In the genomic region with DNA sequence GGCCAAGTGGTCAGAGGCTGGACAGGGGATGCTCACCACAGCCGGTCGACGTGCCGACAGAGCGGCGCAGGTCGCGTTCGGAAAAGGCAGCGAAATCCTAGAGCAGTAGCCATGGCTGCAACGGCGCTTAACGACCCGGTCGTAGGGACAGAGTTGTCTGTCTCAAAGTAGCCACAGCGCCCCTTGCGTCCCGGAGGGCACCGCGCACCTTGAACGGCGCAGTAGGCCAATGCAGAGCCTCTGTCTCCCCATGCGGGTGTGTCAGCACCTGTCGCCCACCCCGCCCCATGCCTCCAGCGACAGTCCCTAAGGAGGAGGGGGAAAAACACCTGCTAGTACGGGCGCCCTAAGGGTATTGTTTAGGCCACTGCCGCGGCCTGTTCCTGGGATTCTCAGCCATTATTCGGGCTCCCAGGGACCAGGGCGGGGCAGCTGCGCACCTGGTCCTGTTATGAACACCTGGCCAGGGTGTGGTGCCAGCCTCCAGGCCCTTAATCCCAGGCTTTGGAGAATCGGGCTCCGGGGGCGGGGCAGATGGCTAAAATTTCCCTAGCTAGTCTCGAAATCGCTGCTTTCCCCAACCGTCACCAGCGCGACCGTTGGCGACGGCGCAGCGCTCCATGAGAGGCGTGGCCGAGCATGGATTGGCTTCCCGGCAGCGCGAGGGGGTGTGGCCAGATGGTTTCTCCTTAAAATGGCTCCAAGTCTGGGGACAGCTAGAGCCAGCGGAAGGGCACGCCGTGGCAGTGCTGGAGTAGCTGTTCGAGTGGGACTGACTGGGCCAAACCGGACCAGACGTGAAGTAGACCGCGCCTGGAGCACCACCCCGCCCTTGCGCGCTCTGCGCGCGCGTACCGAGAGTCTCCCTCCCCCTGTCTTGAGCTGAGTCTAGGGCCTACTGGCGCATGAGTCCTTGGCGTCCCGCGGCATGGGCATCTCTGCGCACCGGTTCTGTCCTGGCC, we compare ENCODE assay signal across 7 mouse cellular contexts. TPM values are rescaled to one million over a fixed set of nuclear protein-coding genes. Genes with fewer than 3 reads are reported as not detected.
A peak's percentile ranks its signal among the peaks of the same experiment; 100 is the strongest.
DNase-seq lines count a peak whose midpoint lies in the region; ATAC-seq lines count a peak whose summit lies in the region.

A gene (minus strand): TSS at position 620 of the 962 bp plus-strand sequence.

- DNase-seq in adrenal gland, postnatal 14 days = peak; percentile 98
- peak; percentile 96 for DNase-seq in embryonic facial prominence, embryonic 11.5 days (ENCODE audit: low spot score)
- DNase-seq in kidney, adult 18-20 months = peak; percentile 98
- DNase-seq in limb, embryonic 11.5 days (ENCODE audit: low spot score) = peak; percentile 97
- peak; percentile 97 for DNase-seq in midbrain, embryonic 14.5 days
- peak; percentile 89 to 96 for DNase-seq in spleen, adult 18-20 months

- no peaks in the 10 kb centered on the region for H3K27me3 ChIP-seq in embryonic facial prominence, embryonic 11.5 days (ENCODE audit: control insufficient read depth, insufficient read depth, low read length)
- no peaks in the 10 kb centered on the region for H3K27me3 ChIP-seq in limb, embryonic 11.5 days (ENCODE audit: control insufficient read depth, insufficient read depth, low read length)
- H3K27me3 ChIP-seq in midbrain, embryonic 14.5 days (ENCODE audit: control insufficient read depth, insufficient read depth, low read length) = no peaks in the 10 kb centered on the region

- ATAC-seq in embryonic facial prominence, embryonic 11.5 days (replicated peaks; ENCODE audit: insufficient number of reproducible peaks, low FRiP score, low TSS enrichment, low read depth) = peak; percentile 77
- ATAC-seq in granulocyte monocyte progenitor cell, adult 5-6 weeks (replicated peaks; ENCODE audit: poor library complexity, severe bottlenecking) = peak; percentile 62
- ATAC-seq in limb, embryonic 11.5 days (ENCODE audit: insufficient number of reproducible peaks, low FRiP score, low TSS enrichment, low read depth) = peak; percentile 80
- ATAC-seq in midbrain, embryonic 14.5 days (ENCODE audit: low FRiP score, low TSS enrichment) = peak; percentile 85

- H3K4me1 ChIP-seq in embryonic facial prominence, embryonic 11.5 days (ENCODE audit: control insufficient read depth, insufficient read depth, low read length) = peaks cover 10% of the 10 kb centered on the region
- peaks cover 17% of the 10 kb centered on the region for H3K4me1 ChIP-seq in limb, embryonic 11.5 days (ENCODE audit: control insufficient read depth, insufficient read depth, low read length)
- H3K4me1 ChIP-seq in midbrain, embryonic 14.5 days (ENCODE audit: control insufficient read depth, insufficient read depth, low read length) = peaks cover 30% of the 10 kb centered on the region

- H3K9me3 ChIP-seq in embryonic facial prominence, embryonic 11.5 days (replicated peaks; ENCODE audit: control insufficient read depth, low read length) = no peaks in the 10 kb centered on the region
- H3K9me3 ChIP-seq in limb, embryonic 11.5 days (ENCODE audit: control insufficient read depth, low read length) = no peaks in the 10 kb centered on the region
- H3K9me3 ChIP-seq in midbrain, embryonic 14.5 days (ENCODE audit: control insufficient read depth, low read length) = no peaks in the 10 kb centered on the region

- H3K4me3 ChIP-seq in embryonic facial prominence, embryonic 11.5 days (ENCODE audit: low read depth, low read length) = peak within 1 kb of the TSS; percentile 72
- peak within 1 kb of the TSS; percentile 76 for H3K4me3 ChIP-seq in limb, embryonic 11.5 days (ENCODE audit: low read depth, low read length)
- peak within 1 kb of the TSS; percentile 73 for H3K4me3 ChIP-seq in midbrain, embryonic 14.5 days (replicated peaks; ENCODE audit: low read depth, low read length)

- peak within 1 kb of the TSS; percentile 76 for H3K27ac ChIP-seq in embryonic facial prominence, embryonic 11.5 days (replicated peaks; ENCODE audit: low read depth, low read length)
- H3K27ac ChIP-seq in limb, embryonic 11.5 days (replicated peaks; ENCODE audit: low read depth, low read length) = peak within 1 kb of the TSS; percentile 66
- peak within 1 kb of the TSS; percentile 96 for H3K27ac ChIP-seq in midbrain, embryonic 14.5 days (replicated peaks; ENCODE audit: low read depth, low read length)

- H3K9ac ChIP-seq in embryonic facial prominence, embryonic 11.5 days (replicated peaks; ENCODE audit: low read length) = peak within 1 kb of the TSS; percentile 82
- peak within 1 kb of the TSS; percentile 76 for H3K9ac ChIP-seq in limb, embryonic 11.5 days (ENCODE audit: low read length)
- H3K9ac ChIP-seq in midbrain, embryonic 14.5 days (replicated peaks; ENCODE audit: low read length) = peak within 1 kb of the TSS; percentile 84

- peaks cover 4% of the 10 kb centered on the region for H3K36me3 ChIP-seq in embryonic facial prominence, embryonic 11.5 days (replicated peaks; ENCODE audit: control insufficient read depth, insufficient read depth, low read depth, low read length)
- peaks cover 12% of the 10 kb centered on the region for H3K36me3 ChIP-seq in limb, embryonic 11.5 days (ENCODE audit: control insufficient read depth, insufficient read depth, low read length)
- peaks cover 50% of the 10 kb centered on the region for H3K36me3 ChIP-seq in midbrain, embryonic 14.5 days (ENCODE audit: control insufficient read depth, insufficient read depth, low read length)

- peak within 1 kb of the TSS; percentile 97 for H3K4me2 ChIP-seq in embryonic facial prominence, embryonic 11.5 days (ENCODE audit: low read depth, low read length)
- peak within 1 kb of the TSS; percentile 89 for H3K4me2 ChIP-seq in limb, embryonic 11.5 days (ENCODE audit: low read depth, severe bottlenecking)
- H3K4me2 ChIP-seq in midbrain, embryonic 14.5 days (ENCODE audit: low read length) = peak within 1 kb of the TSS; percentile 100

- WGBS in embryonic facial prominence, embryonic 11.5 days = under 1% methylated on average over 73 of the region's 73 CpGs
- WGBS in limb, embryonic 11.5 days = under 1% methylated on average over 73 of the region's 73 CpGs
- WGBS in midbrain, embryonic 14.5 days = under 1% methylated on average over 73 of the region's 73 CpGs

RNA-seq across cellular contexts. Expression of the gene that starts here (rescaled TPM):
- total RNA-seq in adrenal gland, postnatal 14 days (2021) = 55.5 and 67.2 TPM in 2 replicates
- polyA plus RNA-seq in embryonic facial prominence, embryonic 11.5 days (2014; fragmentation: Nextera tagmentation; extraction: Ambion mirVana) = 48.4 and 49.0 TPM in 2 replicates
- 39.4 and 44.0 TPM in 2 replicates for total RNA-seq in granulocyte monocyte progenitor cell, adult 5-6 weeks (2014; fragmentation: Nextera tagmentation)
- total RNA-seq in granulocyte monocyte progenitor cell, adult 5-6 weeks (2017) = 17.3 and 17.8 TPM in 2 replicates
- polyA plus RNA-seq in limb, embryonic 11.5 days (2014; fragmentation: Nextera tagmentation; extraction: Ambion mirVana) = 44.3 and 47.5 TPM in 2 replicates
- 76.7 and 86.2 TPM in 2 replicates for polyA plus RNA-seq in midbrain, embryonic 14.5 days (2014; fragmentation: Nextera tagmentation; extraction: Ambion mirVana)

Comparison
In these comparisons a context has a peak if more than half of its experiments do, and no peak if none do; other contexts are left out.
1. Peak in every context shown above with its lines: DNase-seq, ATAC-seq, H3K4me3 ChIP-seq and H3K27ac ChIP-seq.